Mouse (Mus musculus): Measurements from ENCODE around the gene Dennd1b.

Gene Dennd1b

DNA sequence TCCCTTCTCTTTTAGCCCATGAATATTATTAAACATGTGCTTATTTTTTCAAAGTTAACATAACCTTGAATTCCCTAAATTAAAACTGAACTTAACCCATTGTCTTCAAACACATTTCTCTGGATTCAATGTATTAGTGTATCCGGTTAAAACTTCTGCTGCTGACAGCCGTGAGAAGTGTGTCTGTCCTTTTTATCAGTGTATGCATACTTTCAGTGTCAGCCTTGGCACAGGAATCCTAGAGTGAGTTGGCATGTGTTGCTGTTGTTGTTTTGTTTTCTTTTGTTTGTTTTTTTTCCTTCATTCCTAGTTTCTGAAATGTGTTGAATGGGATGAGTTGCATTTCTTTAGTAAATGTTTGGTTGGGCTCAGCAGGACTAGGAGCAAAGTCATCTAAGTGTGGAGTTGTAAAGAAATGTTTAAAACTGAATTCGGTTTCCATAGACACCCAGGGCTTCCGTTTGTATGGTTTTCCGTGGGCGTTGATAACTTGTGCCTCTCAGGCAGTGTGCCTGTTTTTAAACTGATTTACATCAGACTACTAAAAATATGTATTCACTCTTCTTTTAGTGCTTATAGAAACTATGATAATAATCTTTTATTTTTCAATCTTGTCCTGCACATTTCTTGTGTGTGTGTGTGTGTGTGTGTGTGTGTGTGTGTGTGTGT is 217.4 kb downstream of the Dennd1b start:
- no peak for DNase-seq (ENCODE audit: low read depth, low spot score)

DNA sequence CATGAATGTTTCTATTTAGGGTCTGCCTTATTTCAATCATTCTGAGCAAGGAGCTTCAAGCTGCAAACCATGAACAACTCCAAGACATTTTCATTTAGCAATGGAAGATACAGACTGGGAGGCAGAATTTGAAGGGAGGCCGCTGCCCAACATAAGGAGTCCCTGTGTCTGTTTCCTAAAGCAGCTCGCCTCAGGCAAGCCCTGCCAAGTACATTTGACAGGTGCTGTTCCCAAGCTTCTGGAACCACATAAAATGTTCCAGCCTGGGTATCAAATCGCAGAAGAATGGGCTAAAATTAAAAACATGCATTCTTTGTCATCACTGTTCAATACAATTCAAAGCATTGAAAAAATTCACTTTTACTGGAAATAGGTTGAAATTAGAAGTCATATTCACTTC is 229.4 kb downstream of the Dennd1b start:
- no peak for DNase-seq (ENCODE audit: low read depth, low spot score)

DNA sequence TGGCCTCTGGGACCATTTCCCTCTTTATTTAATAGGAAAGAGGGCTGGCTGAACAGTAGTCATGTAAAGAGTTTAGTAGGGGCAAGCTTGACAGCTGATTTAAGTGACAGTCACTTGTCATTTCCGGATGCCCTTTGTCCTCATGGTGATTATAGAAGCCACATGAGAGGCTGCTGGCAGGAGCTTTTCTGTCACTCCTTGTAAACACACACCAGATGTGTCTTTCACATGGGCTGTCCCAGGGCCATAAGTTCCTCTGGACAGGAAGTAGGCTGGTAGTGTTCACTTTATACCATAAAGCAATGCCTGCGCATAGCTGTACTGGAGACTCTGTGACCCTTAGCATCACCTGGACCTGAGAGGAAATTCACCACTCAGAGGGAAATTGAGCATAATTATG is 230.8 kb downstream of the Dennd1b start:
- DNase-seq (ENCODE audit: low read depth, low spot score): no peak

DNA sequence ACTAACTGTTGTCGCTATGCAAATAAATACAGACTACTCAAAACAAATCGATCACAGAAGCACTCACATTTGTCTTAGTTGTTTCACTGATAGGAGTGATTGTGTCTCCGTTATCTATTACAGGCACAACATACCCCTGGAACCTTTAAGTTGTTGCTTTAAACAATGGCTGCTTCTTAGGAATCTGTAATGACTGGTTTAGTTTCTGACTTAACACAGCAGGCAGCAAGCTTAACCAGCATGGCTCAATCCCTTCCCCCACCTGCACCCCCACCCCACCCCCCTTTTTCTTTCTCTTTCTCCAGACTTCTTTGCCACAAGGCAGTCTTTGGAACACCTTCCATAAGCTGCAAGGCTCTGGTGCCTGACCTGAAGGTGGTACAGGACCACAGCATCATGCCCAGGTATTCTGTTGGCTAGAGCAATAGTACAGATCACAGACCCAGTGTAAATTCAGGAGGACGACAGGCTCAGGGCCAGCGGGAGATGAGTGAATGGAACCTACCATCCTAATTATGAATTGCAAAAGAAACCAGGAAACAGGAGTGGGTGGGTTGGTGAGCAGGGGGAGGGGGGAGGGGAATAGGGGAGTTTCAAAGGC is 231.3 kb downstream of the Dennd1b start:
- DNase-seq (ENCODE audit: low read depth, low spot score): no peak

DNA sequence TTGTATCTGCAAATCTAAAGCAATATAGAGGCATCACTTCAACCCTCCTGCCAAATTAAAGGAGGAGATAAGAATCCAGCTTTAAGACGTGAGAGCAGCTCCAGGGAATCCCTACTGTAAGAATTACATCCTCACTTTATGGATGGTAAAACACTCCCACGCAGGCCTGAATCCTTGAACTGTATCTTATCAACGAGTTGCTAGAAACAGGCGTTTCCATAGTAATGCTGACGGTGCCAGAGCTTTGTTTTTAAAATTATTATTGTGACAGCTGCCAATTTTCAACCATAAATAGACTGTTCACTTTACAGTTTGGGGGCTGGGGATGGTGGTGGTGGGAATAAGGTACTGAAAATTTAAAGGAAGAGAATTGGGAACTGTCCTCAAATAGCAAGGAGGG is 239.8 kb downstream of the Dennd1b start:
- no peak for DNase-seq (ENCODE audit: low read depth, low spot score)

DNA sequence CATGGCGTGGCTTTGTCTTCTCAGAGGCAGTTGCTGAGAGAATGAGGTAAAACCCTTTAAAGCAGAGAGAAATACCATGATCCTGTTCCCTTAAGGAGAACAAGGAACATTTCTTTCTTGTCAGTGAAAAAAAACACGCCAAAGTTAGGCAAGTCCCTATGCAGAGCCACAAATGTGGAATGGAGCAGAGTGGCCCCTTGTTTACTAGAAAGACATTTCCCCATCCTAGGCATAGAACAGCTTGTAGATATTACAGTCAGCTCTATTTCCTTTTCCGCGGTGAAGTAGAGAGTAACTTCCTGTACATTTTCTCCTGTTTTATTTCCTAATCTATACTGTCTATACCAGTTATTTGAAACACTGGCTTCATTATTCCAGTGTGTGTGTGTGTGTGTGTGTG is 243.0 kb downstream of the Dennd1b start:
- DNase-seq (ENCODE audit: low read depth, low spot score): no peak

DNA sequence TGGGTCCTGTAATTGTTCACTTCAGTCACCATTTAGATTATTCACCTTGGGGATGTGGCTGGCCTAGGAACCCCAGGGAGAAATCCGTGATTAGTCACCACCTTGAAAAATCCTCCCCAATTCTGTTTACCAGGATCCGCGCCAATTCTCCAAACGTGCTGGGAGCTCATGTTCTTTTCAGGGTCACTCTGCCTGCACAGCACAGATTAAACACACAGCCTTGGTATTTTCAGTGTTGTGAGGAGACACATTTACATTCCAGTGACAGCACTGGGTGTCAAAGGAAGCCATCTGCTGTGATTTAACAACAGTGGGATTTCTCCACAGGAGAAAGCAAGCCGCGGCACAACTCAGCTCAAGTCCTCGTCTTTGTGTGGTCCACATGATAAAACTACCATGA is 246.6 kb downstream of the Dennd1b start:
- no peak for DNase-seq (ENCODE audit: low read depth, low spot score)

DNA sequence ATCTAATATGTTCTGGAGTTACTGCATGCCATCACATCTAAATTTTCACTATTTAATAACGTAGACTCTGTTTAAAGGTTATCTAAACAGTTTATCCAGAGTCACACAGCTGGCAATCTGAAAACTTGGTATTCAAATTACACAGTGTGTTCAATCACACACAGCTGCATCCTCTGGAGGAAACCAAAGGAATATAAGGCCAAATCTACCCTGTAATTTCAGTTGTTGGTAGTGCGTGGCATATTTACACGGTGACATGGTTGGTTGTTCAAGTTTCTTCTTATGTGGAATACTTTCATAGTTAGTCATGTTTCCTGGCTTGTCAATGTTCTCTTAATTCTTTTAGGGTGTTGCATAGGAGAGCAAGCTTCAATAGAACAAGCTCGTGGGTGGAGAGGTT is 247.3 kb downstream of the Dennd1b start:
- no peak for DNase-seq (ENCODE audit: low read depth, low spot score)

DNA sequence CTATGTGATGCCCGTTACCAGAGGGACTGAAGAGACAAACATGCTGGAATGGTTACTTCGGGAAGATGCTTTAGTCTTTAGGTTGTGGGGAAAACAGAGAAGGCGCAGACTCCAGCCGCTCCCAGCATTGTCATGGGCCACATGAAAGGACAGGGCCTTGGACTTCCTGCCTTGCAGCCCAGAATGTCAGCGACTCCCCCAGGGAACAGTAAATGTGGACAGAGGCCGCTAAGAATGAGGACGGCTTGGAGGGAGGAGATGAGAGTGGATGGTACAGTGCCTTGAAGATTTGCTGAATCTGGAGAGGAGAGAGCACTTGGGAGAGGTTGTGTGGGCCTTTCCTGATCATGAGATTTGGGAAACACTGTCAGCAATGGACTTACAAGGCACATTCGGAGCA is 252.1 kb downstream of the Dennd1b start:
- no peak for DNase-seq (ENCODE audit: low read depth, low spot score)

DNA sequence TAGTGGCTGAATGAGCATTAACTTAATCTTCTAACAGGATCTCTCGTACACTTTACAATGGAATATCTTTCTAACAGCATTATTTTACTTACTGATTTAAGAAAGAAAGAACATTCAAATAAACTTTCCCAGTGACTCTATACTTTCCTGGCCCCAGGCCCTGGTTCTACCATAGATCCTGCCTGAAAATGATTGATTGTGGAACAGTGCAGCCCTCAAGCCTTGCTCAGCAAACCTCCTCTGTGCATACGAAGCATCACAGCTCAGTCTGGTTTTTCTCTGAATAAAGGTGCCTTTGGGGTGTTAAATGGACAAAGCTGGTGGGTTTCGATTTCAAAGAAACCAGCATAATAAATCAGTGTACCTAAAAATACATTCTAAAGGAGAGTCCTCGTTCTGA is 260.6 kb downstream of the Dennd1b start:
- DNase-seq (ENCODE audit: low read depth, low spot score): no peak

DNA sequence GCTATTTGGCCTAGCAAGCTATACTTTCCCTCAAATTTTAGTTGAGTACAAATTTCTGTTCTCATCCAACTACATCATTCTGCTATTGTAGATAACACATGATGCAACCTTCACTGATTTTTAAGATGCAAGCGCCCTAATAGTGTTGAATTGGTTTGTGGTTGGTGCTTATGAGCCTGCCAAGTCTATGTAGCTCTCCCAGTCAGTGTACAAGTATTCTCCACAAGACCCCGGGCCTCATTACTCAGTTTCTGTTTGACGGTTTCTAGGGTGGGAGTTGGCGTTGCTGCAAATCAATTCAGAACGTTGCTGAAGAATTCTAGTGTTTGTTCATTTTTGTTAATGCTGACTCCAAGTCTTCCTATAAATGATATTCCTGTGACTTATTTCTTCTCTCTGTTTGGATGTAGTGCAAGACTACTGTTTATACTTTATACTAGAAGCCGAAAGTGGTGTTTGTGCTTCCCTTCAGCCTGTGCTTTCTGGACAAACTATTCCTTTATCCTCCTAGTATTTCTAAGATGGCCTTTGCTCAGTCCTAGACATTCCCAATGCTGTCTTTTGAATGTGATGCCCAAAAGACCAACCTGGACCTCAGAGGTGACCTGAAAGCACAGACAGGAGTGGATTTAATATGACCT is 261.2 kb downstream of the Dennd1b start:
- no peak for DNase-seq (ENCODE audit: low read depth, low spot score)

All from WW6 (cell line).